Mouse (Mus musculus) forebrain, embryonic 15.5 days (tissue): ENCODE results near the gene Gpr179. TPM values are rescaled to one million over a fixed set of nuclear protein-coding genes. Genes with fewer than 3 reads are reported as not detected.
"Not testable (repeated sequence)": the region's sequence is repeated elsewhere in the genome, so short reads cannot be mapped to it uniquely, and the experiment has no call there.

Experiments used
- ATAC-seq: fragments of 200-750 bp; cut with Nextera tagmentation; replicated peaks from 2 replicates; pipeline ENCODE4 v1.8.0; 2017; ENCODE audit warnings: mild to moderate bottlenecking, moderate TSS enrichment, moderate library complexity
- H3K27ac ChIP-seq: fragments of 300-500 bp; sonication (generic); replicated peaks from 2 replicates; pipeline ENCODE4 v1.5.1; 2015; ENCODE audit warnings: mild to moderate bottlenecking, inconsistent platforms
- H3K27me3 ChIP-seq: fragments of 300-500 bp; sonication (generic); 2 replicates; pipeline ENCODE4 v1.6.1; 2015; ENCODE audit warnings: inconsistent platforms
- H3K36me3 ChIP-seq: fragments of 300-500 bp; sonication (generic); 2 replicates; pipeline ENCODE4 v1.6.1; 2015; ENCODE audit warnings: mild to moderate bottlenecking, inconsistent platforms
- H3K4me1 ChIP-seq: fragments of 300-500 bp; sonication (generic); 2 replicates; pipeline ENCODE4 v1.6.1; 2015; ENCODE audit warnings: inconsistent platforms
- H3K4me2 ChIP-seq: fragments of 300-500 bp; sonication (generic); replicated peaks from 2 replicates; pipeline ENCODE4 v1.6.1; 2015; ENCODE audit warnings: mild to moderate bottlenecking, inconsistent platforms
- H3K4me3 ChIP-seq: fragments of 300-500 bp; sonication (generic); 2 replicates; pipeline ENCODE4 v1.5.1; 2015; ENCODE audit warnings: mild to moderate bottlenecking, inconsistent platforms
- H3K9ac ChIP-seq: fragments of 300-500 bp; sonication (generic); replicated peaks from 2 replicates; pipeline ENCODE4 v1.6.1; 2015; ENCODE audit warnings: mild to moderate bottlenecking, inconsistent platforms
- H3K9me3 ChIP-seq: fragments of 300-500 bp; sonication (generic); 2 replicates; pipeline ENCODE4 v1.6.1; 2016; ENCODE audit warnings: inconsistent platforms
- WGBS: fragments of 180-500 bp; shearing (Covaris S2); methylation state at CpG from one replicate; pipeline ENCODE4 v1.1.7; 2015; ENCODE audit warnings: mixed read lengths; 5-methylcytosine and 5-hydroxymethylcytosine counted together
- polyA plus RNA-seq: library from polyadenylated mRNA; unstranded; fragments of >200 nt; fragmentation: Nextera tagmentation; extraction: Ambion mirVana; gene quantifications from 2 replicates; pipeline ENCODE4 v1.2.1, GENCODE M21; 2015

The Gpr179 gene
- polyA plus RNA-seq, 1 experiment from 2014 or later: 0.33 TPM

DNA sequence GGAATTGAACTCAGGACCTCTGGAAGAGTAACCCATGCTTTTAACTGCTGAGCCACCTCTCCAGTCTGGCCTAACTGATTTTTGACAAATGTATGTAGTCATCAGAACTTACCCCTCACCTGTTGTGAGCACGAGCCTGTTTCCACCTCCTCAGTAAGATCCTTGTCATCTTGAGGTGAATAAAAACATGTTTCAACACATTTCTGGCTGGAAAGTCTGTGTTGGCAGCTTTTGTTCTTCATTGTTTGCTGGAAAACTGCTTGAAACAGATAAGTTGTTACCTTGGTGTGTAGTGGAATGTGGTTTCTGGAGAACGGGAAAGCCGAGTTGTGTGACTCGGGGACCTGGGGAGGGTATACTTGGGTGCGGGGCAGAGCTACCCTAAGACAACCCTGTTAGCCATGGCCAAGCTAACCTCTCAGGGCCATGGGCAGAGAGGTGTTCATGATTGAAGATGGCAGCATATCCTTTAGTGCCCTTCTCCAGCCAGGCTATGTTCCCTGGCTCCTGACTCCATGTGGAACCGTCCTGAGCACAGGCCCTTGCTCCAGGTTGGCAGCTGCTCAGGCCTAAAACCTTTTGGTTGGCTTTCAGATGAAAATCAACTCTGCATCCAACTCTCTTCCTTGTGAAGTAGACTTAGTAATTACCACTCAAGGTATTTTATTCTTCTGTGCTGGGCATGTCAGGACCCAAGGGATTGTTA lies 20.4 kb upstream of the Gpr179 start:
- Histone ChIP-seq H3K9me3 (no peaks in the 10 kb centered on the region), H3K4me2 (no peak overlapping the region), H3K4me3 (no peak overlapping the region), H3K4me1 (peaks cover 29% of the 10 kb centered on the region), H3K27ac (no peak overlapping the region), H3K27me3 (no peaks in the 10 kb centered on the region), H3K9ac (no peak overlapping the region), H3K36me3 (peaks cover 21% of the 10 kb centered on the region)
- WGBS: 83% methylated on average over 6 of the region's 6 CpGs
- no peak for ATAC-seq

DNA sequence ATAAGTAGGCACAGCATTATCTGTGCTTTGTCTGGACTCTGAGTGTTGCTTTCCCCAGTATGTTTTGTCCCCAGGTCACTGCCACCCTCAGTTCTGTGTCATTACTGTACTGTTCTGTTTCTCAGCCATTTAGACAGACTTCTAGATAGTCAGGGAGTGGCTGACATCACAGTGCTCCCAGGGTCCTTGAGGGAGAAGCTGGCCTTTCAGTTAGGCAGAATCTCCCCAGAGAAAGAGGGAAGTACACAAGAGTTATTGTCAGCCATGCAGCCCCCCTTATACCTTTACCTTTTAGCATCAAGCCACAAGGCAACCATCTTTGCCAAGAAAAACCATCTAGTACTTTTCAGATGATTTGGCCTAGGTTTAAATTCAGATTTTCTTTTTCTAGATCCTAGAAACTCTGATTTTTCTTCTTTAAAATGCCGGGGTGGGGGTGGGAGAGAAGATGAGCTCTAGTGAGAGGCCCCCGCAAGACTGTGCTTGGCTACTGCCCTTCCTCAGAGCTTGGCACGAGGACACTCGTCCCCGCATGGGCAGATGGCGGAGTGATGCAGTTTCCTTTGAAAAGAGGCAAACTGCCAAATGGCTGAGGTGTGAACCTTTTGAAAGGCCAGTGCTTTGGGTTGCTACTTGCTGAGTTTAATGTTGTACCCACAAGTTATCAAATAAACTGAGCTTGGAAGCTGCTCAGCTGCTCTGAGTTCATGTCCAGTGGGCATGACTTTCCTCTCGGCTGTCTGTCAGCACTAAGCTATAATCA lies 18.6 kb upstream of the Gpr179 start:
- ATAC-seq: no peak
- 0 out of 2 replicates have a peak overlapping the region, but pooled peaks have one; percentile 36 for H3K27ac ChIP-seq
- peaks cover 11% of the 10 kb centered on the region; the same call in 1 of the 2 replicates for H3K36me3 ChIP-seq
- no peaks in the 10 kb centered on the region for H3K9me3 ChIP-seq
- no peak overlapping the region for H3K9ac ChIP-seq
- 51% methylated on average over 7 of the region's 7 CpGs for WGBS
- no peaks in the 10 kb centered on the region for H3K27me3 ChIP-seq
- no peak overlapping the region for H3K4me3 ChIP-seq
- peaks cover 46% of the 10 kb centered on the region for H3K4me1 ChIP-seq
- no peak overlapping the region for H3K4me2 ChIP-seq

DNA sequence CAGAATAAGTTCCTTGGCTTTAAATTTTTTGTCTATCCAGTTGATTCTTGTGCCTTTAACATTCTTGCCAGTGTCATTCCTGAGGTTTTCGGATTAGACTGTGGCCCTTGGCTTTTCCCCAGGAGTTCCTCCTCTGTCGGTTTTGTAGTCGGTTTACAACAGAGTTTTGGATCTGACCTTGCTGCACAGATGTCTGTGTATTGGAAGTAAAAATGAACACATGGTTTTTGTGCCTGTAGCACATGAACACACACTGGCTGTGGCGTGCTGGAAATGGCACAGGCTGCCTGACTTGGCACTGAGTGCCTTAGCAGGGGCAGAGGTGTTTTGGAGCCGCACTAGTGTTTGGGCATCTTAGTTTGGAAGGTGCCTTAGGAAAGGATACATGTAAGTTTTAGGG lies 16.6 kb upstream of the Gpr179 start:
- Histone ChIP-seq H3K9me3 (no peaks in the 10 kb centered on the region), H3K4me1 (peaks cover 66% of the 10 kb centered on the region), H3K36me3 (0 out of 2 replicates have a peak, but pooled peaks cover 3% of the 10 kb centered on the region), H3K9ac (no peak overlapping the region), H3K4me3 (no peak overlapping the region), H3K27me3 (no peaks in the 10 kb centered on the region), H3K4me2 (no peak overlapping the region), H3K27ac (peak overlapping the region; percentile 58; the same call in 1 of the 2 replicates)
- 63% methylated on average over 5 of the region's 5 CpGs for WGBS
- no peak for ATAC-seq

DNA sequence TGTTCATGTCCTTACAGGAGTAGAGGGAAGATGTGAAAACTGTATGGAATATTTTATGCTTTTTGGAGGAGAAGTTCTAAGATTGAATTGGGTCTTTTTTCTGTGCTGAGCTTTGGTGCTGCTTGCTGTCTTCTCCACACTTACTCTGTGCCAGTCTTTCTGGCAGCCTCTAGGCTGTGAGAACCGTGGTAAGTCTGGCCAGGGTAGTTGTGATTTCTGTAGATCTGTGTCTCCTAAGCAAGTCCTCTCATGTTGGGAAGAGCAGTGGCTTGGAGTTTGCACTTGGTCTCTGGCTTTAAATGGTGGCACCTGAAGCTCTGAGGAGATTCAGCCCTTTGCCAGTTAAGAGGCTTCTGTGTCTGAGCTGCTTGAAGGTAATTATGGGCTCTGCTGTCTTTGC lies 13.7 kb upstream of the Gpr179 start:
- ATAC-seq: no peak
- WGBS: 66% methylated on average over 1 of the region's 1 CpGs
- H3K9ac ChIP-seq: peak overlapping the region; percentile 92
- peak overlapping the region; percentile 67 for H3K4me2 ChIP-seq
- H3K27ac ChIP-seq: peak overlapping the region; percentile 51; the same call in 1 of the 2 replicates
- peak overlapping the region; percentile 59 for H3K4me3 ChIP-seq
- H3K27me3 ChIP-seq: no peaks in the 10 kb centered on the region
- peaks cover 68% of the 10 kb centered on the region for H3K4me1 ChIP-seq
- H3K9me3 ChIP-seq: no peaks in the 10 kb centered on the region
- 0 out of 2 replicates have a peak, but pooled peaks cover 3% of the 10 kb centered on the region for H3K36me3 ChIP-seq

- Histone ChIP-seq H3K9me3 (no peaks in the 10 kb centered on the region), H3K27me3 (no peaks in the 10 kb centered on the region), H3K27ac (no peak overlapping the region), H3K9ac (peak overlapping the region; percentile 92), H3K4me1 (peaks cover 55% of the 10 kb centered on the region), H3K36me3 (0 out of 2 replicates have a peak, but pooled peaks cover 3% of the 10 kb centered on the region), H3K4me2 (peak overlapping the region; percentile 67), H3K4me3 (peak overlapping the region; percentile 59)
- WGBS: 0% methylated on average over 7 of the region's 7 CpGs
- no peak for ATAC-seq
Observed at GRCm38 (mm10) chr11:97363644-97363995, 11.7 kb upstream of the Gpr179 start.

GRCm38 (mm10) chr11:97362943-97363643 lies 11.2 kb upstream of the Gpr179 start:
- Histone ChIP-seq H3K27ac (peak overlapping the region; percentile 92), H3K4me3 (peak overlapping the region; percentile 59), H3K36me3 (0 out of 2 replicates have a peak, but pooled peaks cover 3% of the 10 kb centered on the region), H3K9ac (peak overlapping the region; percentile 92), H3K4me2 (peak overlapping the region; percentile 67), H3K4me1 (peaks cover 50% of the 10 kb centered on the region), H3K9me3 (no peaks in the 10 kb centered on the region), H3K27me3 (no peaks in the 10 kb centered on the region)
- under 1% methylated on average over 45 of the region's 49 CpGs for WGBS
- ATAC-seq: peak; percentile 3; the same call in 1 of the 2 replicates

DNA sequence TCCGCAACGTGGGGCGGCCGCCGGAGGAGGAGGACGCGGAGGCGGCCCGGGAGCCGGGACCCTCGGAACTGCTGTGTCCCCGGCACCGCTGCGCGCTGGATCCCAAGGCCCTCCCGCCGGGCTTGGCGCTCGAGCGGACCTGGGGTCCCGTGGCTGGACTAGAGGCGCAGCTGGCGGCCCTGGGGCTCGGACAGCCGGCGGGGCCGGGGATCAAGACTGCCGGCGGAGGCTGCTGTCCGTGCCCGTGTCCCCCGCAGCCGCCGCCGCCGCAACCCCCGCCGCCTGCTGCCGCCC lies 10.7 kb upstream of the Gpr179 start:
- Histone ChIP-seq H3K9ac (peak overlapping the region; percentile 92), H3K27ac (peak overlapping the region; percentile 92), H3K4me1 (peaks cover 45% of the 10 kb centered on the region), H3K4me3 (peak overlapping the region; percentile 59), H3K9me3 (no peaks in the 10 kb centered on the region), H3K36me3 (0 out of 2 replicates have a peak, but pooled peaks cover 3% of the 10 kb centered on the region), H3K27me3 (no peaks in the 10 kb centered on the region), H3K4me2 (peak overlapping the region; percentile 67)
- under 1% methylated on average over 33 of the region's 39 CpGs for WGBS
- ATAC-seq: no peak; the same call in 1 of the 2 replicates

DNA sequence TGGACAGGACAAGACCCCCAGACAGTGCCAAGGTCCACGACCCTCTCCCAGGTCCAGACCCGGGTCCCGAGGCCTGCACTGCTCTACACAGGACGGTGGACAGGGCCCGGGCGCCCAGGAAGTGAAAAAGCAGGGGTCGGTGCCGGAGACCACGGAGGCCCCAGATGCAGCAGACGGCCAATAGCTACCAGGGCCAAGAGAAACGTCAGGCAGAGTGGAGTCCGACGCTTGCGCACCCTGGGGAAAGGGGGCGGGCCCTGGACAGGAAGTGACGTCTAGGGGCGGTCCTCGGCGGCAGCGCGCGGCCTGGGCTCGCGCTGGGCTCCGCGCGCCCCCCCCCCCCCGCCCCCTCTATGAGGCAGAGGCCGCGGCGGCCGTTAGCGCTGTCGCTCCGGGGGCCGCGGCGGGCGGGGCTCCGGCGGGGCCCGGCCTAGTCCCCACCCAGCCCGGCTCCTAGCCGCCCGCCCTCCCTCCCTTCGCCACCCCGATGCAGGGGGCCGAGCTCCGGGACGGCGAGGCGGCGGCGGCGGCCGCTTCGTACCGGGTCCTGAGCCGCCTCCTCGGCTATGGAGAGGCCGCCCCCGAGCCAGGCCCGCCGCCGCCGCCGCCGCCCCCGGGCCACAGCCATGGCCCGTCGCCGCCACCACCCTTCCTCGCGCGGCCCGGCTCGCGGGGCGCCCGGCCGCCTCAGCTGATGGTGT lies 10.2 kb upstream of the Gpr179 start, which contains the start of gene Socs7:
Gene Socs7, plus strand, starts transcription at position 604 of the 701 bp plus-strand sequence.
- H3K27ac ChIP-seq: peak within 1 kb of the TSS; percentile 92
- peak within 1 kb of the TSS; percentile 92 for H3K9ac ChIP-seq
- peak within 1 kb of the TSS; percentile 67 for H3K4me2 ChIP-seq
- peak; percentile 98 for ATAC-seq
- H3K4me1 ChIP-seq: peaks cover 41% of the 10 kb centered on the region
- H3K9me3 ChIP-seq: no peaks in the 10 kb centered on the region
- H3K27me3 ChIP-seq: no peaks in the 10 kb centered on the region
- 0 out of 2 replicates have a peak, but pooled peaks cover under 1% of the 10 kb centered on the region for H3K36me3 ChIP-seq
- peak within 1 kb of the TSS; percentile 59 for H3K4me3 ChIP-seq
- under 1% methylated on average over 33 of the region's 81 CpGs for WGBS

DNA sequence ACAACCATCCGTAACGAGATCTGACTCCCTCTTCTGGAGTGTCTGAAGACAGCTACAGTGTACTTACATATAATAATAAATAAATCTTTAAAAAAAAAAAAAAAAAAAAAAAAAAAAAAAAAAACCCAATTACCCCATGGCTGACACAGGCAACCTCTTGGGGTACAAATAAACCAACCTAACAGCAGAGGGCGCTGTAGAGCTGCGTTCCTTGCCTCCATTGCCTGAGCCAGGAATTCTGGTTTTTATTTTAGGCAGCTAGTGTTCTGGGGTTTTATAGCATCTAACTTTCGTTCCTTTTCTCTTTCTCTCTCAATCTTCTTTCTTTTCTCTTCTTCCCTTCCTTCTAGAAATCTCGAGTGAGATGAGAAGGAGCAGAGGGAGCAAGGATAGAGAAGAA lies 5.8 kb upstream of the Gpr179 start:
- not testable (repeated sequence) for H3K4me3 ChIP-seq, ATAC-seq

DNA sequence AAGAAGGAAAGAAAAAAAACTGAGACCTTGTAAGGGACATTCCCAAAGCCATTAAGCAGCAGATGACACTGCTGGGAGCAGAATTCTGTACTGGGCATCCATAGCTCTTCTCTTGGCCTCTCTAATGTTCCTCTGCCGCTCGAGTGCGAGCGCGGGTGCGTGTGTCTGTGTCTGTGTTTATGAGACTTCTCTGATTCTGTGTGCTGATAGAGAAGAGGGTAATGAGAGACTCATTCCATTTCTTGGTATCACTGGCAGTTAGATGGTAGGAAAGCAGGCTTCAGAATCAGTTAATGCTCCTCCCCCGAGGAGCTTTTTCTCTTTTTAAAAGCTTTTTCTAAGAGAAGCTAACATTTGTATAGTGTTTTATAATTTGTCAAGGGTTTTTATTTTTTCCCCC lies 3.4 kb upstream of the Gpr179 start:
- no peak overlapping the region for H3K27ac ChIP-seq
- no peaks in the 10 kb centered on the region for H3K36me3 ChIP-seq
- peaks cover 4% of the 10 kb centered on the region for H3K4me1 ChIP-seq
- H3K9me3 ChIP-seq: no peaks in the 10 kb centered on the region
- H3K4me2 ChIP-seq: no peak overlapping the region
- no peak overlapping the region for H3K9ac ChIP-seq
- no peak for ATAC-seq
- H3K27me3 ChIP-seq: no peaks in the 10 kb centered on the region
- H3K4me3 ChIP-seq: no peak overlapping the region
- WGBS: 92% methylated on average over 7 of the region's 7 CpGs

More for the DNA sequence above, 5.8 kb upstream of the Gpr179 start:
- 13% methylated on average over 5 of the region's 6 CpGs for WGBS
- H3K27me3 ChIP-seq, H3K4me1 ChIP-seq, H3K9ac ChIP-seq, H3K27ac ChIP-seq, H3K36me3 ChIP-seq, H3K9me3 ChIP-seq, H3K4me2 ChIP-seq: not testable (repeated sequence)

GRCm38 (mm10) chr11:97354646-97355045 lies 2.8 kb upstream of the Gpr179 start:
- Histone ChIP-seq H3K9me3 (no peaks in the 10 kb centered on the region), H3K9ac (no peak overlapping the region), H3K27ac (no peak overlapping the region), H3K36me3 (no peaks in the 10 kb centered on the region), H3K4me1 (peaks cover 10% of the 10 kb centered on the region), H3K4me2 (no peak overlapping the region), H3K4me3 (no peak overlapping the region), H3K27me3 (no peaks in the 10 kb centered on the region)
- 82% methylated on average over 2 of the region's 2 CpGs for WGBS
- no peak for ATAC-seq
